Mouse (Mus musculus) 3T3-L1 (cell line): ENCODE measurements around the gene Ushbp1.
"Not testable (repeated sequence)": the region's sequence is repeated elsewhere in the genome, so short reads cannot be mapped to it uniquely, and the experiment has no call there.

Experiments
- DNase-seq: peaks from one replicate; pipeline ENCODE4 v3.0.0-alpha.2; 2015; ENCODE audit warnings: low read depth, low spot score

Ushbp1 gene

GRCm38 (mm10) chr8:71395629-71396028, at the start of gene Ushbp1:
Gene Ushbp1, minus strand, starts transcription at chr8:71395802.
- DNase-seq = no peak

DNA sequence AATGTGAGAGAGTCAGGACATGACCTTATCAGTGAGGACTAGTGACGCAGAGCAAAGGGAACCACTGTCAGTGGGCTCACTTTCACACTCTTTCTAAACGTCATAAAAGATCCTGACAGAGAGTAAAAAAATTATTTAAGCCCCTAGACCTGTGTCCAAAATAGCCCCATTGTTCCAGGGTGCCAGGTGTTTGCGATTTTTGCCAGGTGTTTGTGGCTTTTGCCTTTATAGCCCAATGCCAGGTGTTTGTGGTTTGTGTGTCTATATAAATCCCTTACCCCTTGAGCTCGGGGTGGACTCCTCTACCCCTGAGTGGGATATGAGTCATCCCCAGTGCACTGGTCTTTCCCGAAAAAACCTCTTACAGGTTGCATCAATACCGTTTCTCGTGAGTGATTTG, 49.5 kb upstream of the Ushbp1 start:
- no peak for DNase-seq

DNA sequence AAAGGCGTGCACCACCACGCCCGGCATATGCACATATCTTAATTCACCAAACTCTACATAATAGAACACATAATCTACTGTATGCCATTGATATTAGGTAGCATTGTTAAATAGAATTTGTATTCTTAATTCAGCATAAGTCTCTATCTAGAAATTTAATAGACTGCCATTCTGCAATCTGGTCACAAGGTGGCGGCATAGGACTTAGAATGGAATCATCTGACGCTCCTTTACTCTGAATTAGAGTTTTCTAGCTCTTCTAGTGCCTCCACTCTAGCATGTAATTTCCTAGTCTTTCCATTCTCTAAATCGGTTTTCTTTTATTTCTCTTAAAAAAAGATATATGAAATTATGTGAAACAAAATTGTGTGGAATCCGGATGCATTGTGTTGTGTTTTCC, 45.8 kb upstream of the Ushbp1 start:
- DNase-seq = peak; percentile 82

DNA sequence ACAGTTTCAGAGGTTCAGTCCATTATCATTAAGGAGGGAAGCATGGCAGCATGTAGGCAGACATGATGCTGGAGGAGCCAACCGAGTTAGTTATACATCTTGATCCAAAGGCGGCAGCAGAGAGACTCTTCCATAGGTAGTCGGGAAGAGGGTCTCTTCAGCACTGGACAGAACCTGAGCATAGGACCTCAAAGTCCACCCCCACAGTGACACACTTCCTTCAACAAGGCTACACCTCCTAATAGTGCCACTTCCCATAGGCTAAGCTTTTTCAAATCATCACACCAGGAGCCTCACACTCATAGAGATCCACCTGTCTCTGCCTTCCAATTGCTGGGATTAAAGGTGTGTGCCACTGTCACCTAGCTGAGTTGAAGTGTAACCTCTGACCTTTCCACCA, 41.4 kb upstream of the Ushbp1 start:
- DNase-seq = no peak

DNA sequence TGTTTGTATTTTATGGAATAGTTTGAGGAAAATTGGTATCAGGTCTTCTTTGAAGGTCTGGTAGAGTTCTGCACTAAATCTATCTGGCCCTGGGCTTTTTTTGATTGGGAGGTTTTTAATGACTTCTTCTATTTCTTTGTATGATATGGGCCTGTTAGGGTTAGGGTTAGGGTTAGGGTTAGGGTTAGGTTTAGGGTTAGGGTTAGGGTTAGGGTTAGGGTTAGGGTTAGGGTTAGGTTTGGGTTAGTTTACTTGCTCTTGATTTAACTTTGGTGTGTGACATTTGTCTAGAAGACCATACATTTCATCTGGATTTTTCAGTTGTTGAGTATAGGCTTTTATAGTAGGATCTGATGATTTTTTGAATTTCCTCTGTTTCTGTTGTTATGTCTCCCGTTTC, 37.3 kb upstream of the Ushbp1 start:
- not testable (repeated sequence) for DNase-seq

DNA sequence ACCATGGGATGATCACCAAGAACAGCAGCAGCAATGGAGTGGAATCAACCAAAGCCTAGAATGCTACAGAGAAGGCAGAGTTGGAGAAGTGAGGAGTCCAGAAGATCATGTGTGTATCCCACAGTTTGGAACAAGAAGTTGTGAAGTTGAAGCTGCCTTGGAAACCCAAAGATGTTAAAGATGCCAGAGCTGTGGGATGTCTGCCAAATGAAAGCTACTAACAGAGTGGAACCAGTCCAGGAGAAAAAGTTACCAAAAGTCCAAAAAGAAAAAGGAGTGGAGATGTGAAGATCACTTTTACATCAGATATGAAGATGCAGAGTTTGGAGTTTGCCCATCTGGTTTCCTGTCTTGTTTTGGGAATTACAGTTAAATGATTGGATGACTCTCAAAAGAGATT, 26.5 kb upstream of the Ushbp1 start:
- DNase-seq = no peak

GRCm38 (mm10) chr8:71411535-71412273, 16.1 kb upstream of the Ushbp1 start:
- peak; percentile 39 for DNase-seq

- DNase-seq = no peak
Measured at GRCm38 (mm10) chr8:71408231-71408630, 12.6 kb upstream of the Ushbp1 start.

- DNase-seq = no peak
Measured at GRCm38 (mm10) chr8:71407441-71407840, 11.8 kb upstream of the Ushbp1 start.

DNA sequence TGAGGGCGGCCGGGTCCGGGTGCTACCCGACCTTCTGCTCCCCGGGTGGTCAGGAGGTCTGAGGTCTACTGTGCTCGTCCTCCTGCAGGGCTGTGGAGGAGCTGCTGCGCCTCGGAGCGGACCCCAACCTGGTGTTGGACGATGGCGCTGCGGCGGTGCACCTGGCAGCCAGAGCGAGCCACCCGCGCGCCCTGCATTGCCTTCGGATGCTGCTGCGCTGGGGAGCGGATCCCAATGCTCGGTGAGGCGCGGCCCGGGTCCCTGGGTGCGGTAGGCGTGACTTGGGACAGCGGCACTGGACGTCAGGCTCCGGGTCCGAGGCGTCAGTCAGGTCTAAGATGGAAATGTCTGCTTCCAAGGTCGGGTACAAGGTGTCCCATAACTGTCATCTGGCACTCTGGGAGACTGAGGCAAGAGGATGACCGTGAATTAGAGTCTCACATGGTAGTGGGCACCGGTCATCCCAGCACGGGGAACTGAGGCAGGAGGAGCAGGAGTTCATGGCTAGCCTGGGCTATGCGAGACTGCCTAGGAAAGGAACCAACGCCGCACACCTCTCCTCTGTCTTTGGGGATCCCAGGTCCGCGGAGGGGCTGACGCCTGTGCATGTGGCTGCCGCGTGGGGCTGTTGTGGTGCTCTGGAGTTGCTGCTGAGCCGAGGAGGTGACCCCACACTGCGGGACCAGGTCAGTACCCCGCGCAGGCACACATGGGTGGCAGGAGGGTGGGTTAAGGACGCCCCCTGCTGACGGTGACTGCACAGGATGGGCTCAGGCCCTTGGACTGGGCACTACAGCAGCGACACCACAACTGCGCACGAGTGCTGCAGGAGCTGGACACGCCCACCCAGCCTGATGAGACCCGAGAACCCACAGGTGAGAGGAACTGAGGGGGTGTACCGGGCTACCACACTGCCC, 10.8 kb upstream of the Ushbp1 start:
- DNase-seq = peak; percentile 84

DNA sequence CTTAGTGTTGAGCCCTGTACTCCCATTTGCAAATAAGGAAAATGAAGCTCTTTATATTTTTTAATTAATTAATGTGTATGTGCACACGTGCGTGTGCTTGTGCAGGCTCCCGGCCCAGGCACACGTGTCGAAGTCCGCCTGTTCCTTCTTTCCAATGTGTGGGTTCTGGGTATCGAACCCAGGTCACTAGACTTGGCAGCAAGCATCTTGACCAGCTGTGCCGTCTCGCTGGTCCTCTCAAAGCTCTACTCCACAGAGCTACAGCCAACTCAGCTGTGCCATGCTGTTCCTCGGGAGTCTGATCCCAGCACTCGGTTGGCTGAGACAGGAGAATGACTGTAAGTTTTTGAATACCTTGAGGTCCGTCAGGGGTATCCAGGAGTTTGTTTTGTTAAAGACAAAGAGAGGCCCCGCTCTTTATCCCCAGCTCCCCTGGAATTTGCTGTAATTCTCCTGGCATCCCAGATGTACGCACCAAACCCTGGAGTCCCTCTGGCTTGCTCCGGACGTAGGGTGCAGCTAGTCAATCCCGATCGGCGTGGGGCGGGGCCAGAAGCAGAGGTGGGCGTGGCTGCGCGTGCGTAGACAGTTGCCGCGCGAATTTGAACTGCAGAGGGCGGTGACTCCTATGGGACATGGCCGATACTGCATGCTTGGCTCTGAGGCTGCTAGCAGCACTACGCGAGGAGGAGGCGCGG, 9.9 kb upstream of the Ushbp1 start, which contains the start of gene Ankle1:
TSS of gene Ankle1 (plus strand) at position 610 of the 698 bp plus-strand sequence.
- DNase-seq = peak; percentile 95

GRCm38 (mm10) chr8:71404951-71405351, 9.3 kb upstream of the Ushbp1 start:
- DNase-seq = peak; percentile 25

GRCm38 (mm10) chr8:71404011-71404410, 8.4 kb upstream of the Ushbp1 start:
- DNase-seq = no peak

- no peak for DNase-seq
Measured at GRCm38 (mm10) chr8:71403107-71403885, 7.7 kb upstream of the Ushbp1 start.

DNA sequence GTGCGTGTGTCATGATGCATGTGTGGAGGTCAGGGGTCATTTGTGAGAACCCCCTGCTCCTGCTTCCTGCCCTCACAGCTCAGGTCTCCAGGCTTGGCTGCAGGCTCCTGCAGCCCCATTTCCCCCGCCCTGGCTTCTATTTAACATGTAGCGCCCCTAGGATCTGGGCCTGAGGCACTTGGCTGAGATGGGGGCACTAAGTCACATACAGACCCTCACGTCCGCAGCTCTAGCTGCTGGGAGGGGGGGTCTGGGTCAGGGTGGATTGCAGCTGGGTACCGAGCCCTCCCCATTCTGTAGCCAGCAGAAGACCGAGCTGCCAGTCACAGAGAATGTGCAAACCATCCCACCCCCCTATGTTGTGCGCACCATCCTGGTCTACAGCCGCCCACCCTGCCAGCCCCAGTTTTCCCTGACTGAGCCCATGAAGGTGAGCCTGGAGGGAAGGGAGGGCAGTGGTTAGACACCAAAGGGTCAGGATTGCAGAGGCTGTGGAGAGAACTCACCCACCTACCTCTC, 6.9 kb upstream of the Ushbp1 start:
- DNase-seq = no peak

- no peak for DNase-seq
Measured at GRCm38 (mm10) chr8:71401454-71401853, 5.9 kb upstream of the Ushbp1 start.

GRCm38 (mm10) chr8:71400826-71401225, 5.2 kb upstream of the Ushbp1 start:
- no peak for DNase-seq

DNA sequence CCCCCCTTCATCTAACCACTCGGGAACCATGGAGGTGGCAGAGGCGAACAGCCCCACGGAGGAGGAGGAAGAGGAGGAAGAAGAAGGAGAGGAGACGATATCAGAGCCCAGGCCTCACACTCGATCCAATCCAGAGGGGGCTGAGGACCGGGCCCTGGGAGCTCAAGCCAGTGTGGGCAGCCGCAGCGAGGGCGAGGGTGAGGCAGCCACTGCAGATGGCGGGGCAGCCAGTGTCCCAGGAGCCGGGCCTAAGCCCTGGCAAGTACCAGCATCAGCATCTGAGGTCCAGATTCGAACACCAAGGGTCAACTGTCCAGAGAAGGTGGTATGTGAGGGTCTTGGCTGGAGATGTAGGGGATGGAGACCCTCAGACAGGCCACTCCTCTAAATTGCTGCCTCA, 2.1 kb upstream of the Ushbp1 start:
- no peak for DNase-seq

- peak; percentile 100 for DNase-seq
Measured at GRCm38 (mm10) chr8:71396639-71397305, 1.2 kb upstream of the Ushbp1 start, which contains the start of gene Babam1. Gene Babam1, plus strand, starts transcription at chr8:71396861.

DNA sequence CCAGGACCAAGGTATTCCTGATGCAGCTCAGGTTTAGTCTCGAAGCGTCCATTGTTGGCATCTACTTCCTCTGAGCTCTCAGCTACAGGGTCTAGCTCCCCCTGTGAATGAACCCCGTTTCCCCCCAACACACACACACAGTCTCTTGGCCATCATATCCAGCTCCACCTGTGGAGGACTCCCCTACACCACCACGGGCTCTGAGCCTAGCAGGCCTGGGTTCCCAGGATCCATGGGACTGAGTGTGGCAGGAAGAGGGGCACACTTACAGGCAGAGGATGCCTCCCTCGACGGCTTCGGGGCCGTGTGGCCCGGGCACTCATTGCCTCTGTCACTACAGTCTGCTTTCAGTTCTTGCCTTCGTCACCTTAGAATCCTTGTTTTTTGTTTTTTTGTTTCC, 531 bp downstream of the Ushbp1 start:
- no peak for DNase-seq
